ENCODE assay signal across 10 mouse cellular contexts in genomic region chr3:84190513-84191061, GRCm38 (mm10). TPM values are rescaled to one million over a fixed set of nuclear protein-coding genes. Genes with fewer than 3 reads are reported as not detected.
A peak's percentile ranks its signal among the peaks of the same experiment; 100 is the strongest.
DNase-seq lines count a peak whose midpoint lies in the region; ATAC-seq lines count a peak whose summit lies in the region.
"Had no signal": no experiment of that assay in that cellular context is flagged by ENCODE, and none has a peak within 500 bp of the region (broad histone marks: within the 10 kb centered on the region; RNA-seq: fewer than 3 reads in every experiment).

No protein-coding gene starts in this region.

- H3K9me3 ChIP-seq in kidney, embryonic 15.5 days (replicated peaks) = no peaks in the 10 kb centered on the region
- no peaks in the 10 kb centered on the region for H3K9me3 ChIP-seq in liver, embryonic 15.5 days (replicated peaks)
- H3K9me3 ChIP-seq in neural tube, embryonic 11.5 days (ENCODE audit: control insufficient read depth, low read length) = no peaks in the 10 kb centered on the region
- H3K9me3 ChIP-seq: G1E had no signal

- H3K27ac ChIP-seq in kidney, embryonic 15.5 days = peak overlapping the region; percentile 28
- H3K27ac ChIP-seq in liver, embryonic 15.5 days (replicated peaks) = no peak overlapping the region
- H3K27ac ChIP-seq in neural tube, embryonic 11.5 days (ENCODE audit: low read depth, low read length) = no peak overlapping the region

- 8% methylated on average over 41 of the region's 41 CpGs for WGBS in kidney, embryonic 15.5 days
- WGBS in liver, embryonic 15.5 days (ENCODE audit: insufficient replicate concordance) = 6% methylated on average over 41 of the region's 41 CpGs
- 14% methylated on average over 41 of the region's 41 CpGs for WGBS in neural tube, embryonic 11.5 days

- peak; percentile 59 for ATAC-seq in kidney, embryonic 15.5 days (replicated peaks; ENCODE audit: low FRiP score)
- ATAC-seq in liver, embryonic 15.5 days (ENCODE audit: insufficient read depth) = no peak
- ATAC-seq in neural tube, embryonic 11.5 days (ENCODE audit: insufficient read depth, low FRiP score, low TSS enrichment) = peak; percentile 40; the same call in 1 of the 2 replicates

- H3K4me2 ChIP-seq in kidney, embryonic 15.5 days = peak overlapping the region; percentile 59
- H3K4me2 ChIP-seq in liver, embryonic 15.5 days = peak overlapping the region; percentile 44
- peak overlapping the region; percentile 4; the same call in 1 of the 2 replicates for H3K4me2 ChIP-seq in neural tube, embryonic 11.5 days (ENCODE audit: low read depth)

- 0 out of 2 replicates have a peak, but pooled peaks cover 5% of the 10 kb centered on the region for H3K27me3 ChIP-seq in kidney, embryonic 15.5 days
- peaks cover 40% of the 10 kb centered on the region for H3K27me3 ChIP-seq in liver, embryonic 15.5 days
- H3K27me3 ChIP-seq in neural tube, embryonic 11.5 days (ENCODE audit: control insufficient read depth, insufficient read depth, low read length) = no peaks in the 10 kb centered on the region

- no peak for DNase-seq in kidney, adult 18-20 months
- peak; percentile 37 for DNase-seq in embryo, embryonic 10.5 days (ENCODE audit: low spot score)
- peak; percentile 46 for DNase-seq in heart, postnatal 4 days
- DNase-seq in neural tube, embryonic 11.5 days (ENCODE audit: low spot score) = peak; percentile 26
- no peak for DNase-seq in frontal cortex, postnatal 14 days (ENCODE audit: low spot score in 2 of 2)
- DNase-seq in layer of hippocampus, adult 18-20 months (ENCODE audit: low spot score in 2 of 2) = no peak

- peaks cover 34% of the 10 kb centered on the region for H3K4me1 ChIP-seq in kidney, embryonic 15.5 days
- no peaks in the 10 kb centered on the region; the same call in 1 of the 2 replicates for H3K4me1 ChIP-seq in liver, embryonic 15.5 days (replicated peaks)
- H3K4me1 ChIP-seq in neural tube, embryonic 11.5 days (ENCODE audit: control insufficient read depth, insufficient read depth, low read length) = 0 out of 2 replicates have a peak, but pooled peaks cover 5% of the 10 kb centered on the region

- peak overlapping the region; percentile 39 for H3K4me3 ChIP-seq in kidney, embryonic 15.5 days (replicated peaks)
- H3K4me3 ChIP-seq in liver, embryonic 15.5 days (replicated peaks) = peak overlapping the region; percentile 29
- no peak overlapping the region for H3K4me3 ChIP-seq in neural tube, embryonic 11.5 days (ENCODE audit: low read depth, low read length)

- peaks cover 7% of the 10 kb centered on the region; the same call in 1 of the 2 replicates for H3K36me3 ChIP-seq in kidney, embryonic 15.5 days
- peaks cover 5% of the 10 kb centered on the region; the same call in 1 of the 2 replicates for H3K36me3 ChIP-seq in liver, embryonic 15.5 days (replicated peaks)
- H3K36me3 ChIP-seq in neural tube, embryonic 11.5 days (ENCODE audit: control insufficient read depth, insufficient read depth, low read length) = peaks cover 2% of the 10 kb centered on the region; the same call in 1 of the 2 replicates
- H3K36me3 ChIP-seq: G1E had no signal

- no peak overlapping the region for H3K9ac ChIP-seq in kidney, embryonic 15.5 days
- H3K9ac ChIP-seq in liver, embryonic 15.5 days = no peak overlapping the region; the same call in 1 of the 2 replicates
- H3K9ac ChIP-seq in neural tube, embryonic 11.5 days (ENCODE audit: low read length) = no peak overlapping the region

RNA-seq across cellular contexts. Expression of gene Gm6525, which starts 16.7 kb away (rescaled TPM):
- polyA plus RNA-seq in kidney, embryonic 15.5 days (2015; fragmentation: Nextera tagmentation; extraction: Ambion mirVana) = 0.51 and 1.1 TPM in 2 replicates
- not detected for total RNA-seq in heart, postnatal 4 days (2021)
- polyA plus RNA-seq in liver, embryonic 15.5 days (2015; fragmentation: Nextera tagmentation; extraction: Ambion mirVana) = 0.22 and 0.28 TPM in 2 replicates
- 0.76 and 0.95 TPM in 2 replicates for polyA plus RNA-seq in neural tube, embryonic 11.5 days (2014; fragmentation: Nextera tagmentation; extraction: Ambion mirVana)
- not detected for total RNA-seq in layer of hippocampus, adult 18-20 months (2021)
- polyA plus RNA-seq: G1E; large intestine, adult 2 months had no signal

RNA-seq across cellular contexts. Expression of gene Mnd1, which starts 35.0 kb away (rescaled TPM):
- polyA plus RNA-seq in kidney, embryonic 15.5 days (2015; fragmentation: Nextera tagmentation; extraction: Ambion mirVana) = 17.5 and 18.0 TPM in 2 replicates
- total RNA-seq in heart, postnatal 4 days (2021) = 1 to 10 TPM; 9.2 to 9.8 TPM
- polyA plus RNA-seq in liver, embryonic 15.5 days (2015; fragmentation: Nextera tagmentation; extraction: Ambion mirVana) = 4.7 and 6.8 TPM in 2 replicates
- 8.2 and 9.1 TPM in 2 replicates for polyA plus RNA-seq in neural tube, embryonic 11.5 days (2014; fragmentation: Nextera tagmentation; extraction: Ambion mirVana)
- 1 to 10 TPM in 1 of 2 experiments, under 1 TPM in 1; 0.99 to 1.7 TPM for total RNA-seq in layer of hippocampus, adult 18-20 months (2021)

Comparison
In these comparisons a context has a peak if more than half of its experiments do, and no peak if none do; other contexts are left out.
1. H3K4me2 ChIP-seq: peak in every context shown above with its lines; median percentile 59 in kidney, embryonic 15.5 days; 44 in liver, embryonic 15.5 days; 4 in neural tube, embryonic 11.5 days.
2. DNase-seq: peak in embryo, embryonic 10.5 days (single experiment), heart, postnatal 4 days (single experiment) and neural tube, embryonic 11.5 days (single experiment); none in kidney, adult 18-20 months (single experiment), frontal cortex, postnatal 14 days (0 of 2) and layer of hippocampus, adult 18-20 months (0 of 2).